26 mouse cellular contexts compared by ENCODE assay signal in genomic region chr11:81841001-81841400, GRCm38 (mm10). TPM values are rescaled to one million over a fixed set of nuclear protein-coding genes. Genes with fewer than 3 reads are reported as not detected.
DNase-seq lines count a peak whose midpoint lies in the region; ATAC-seq and TF ChIP-seq lines count a peak whose summit lies in the region.
"Had no signal": no experiment of that assay in that cellular context is flagged by ENCODE, and none has a peak within 500 bp of the region (broad histone marks: within the 10 kb centered on the region; RNA-seq: fewer than 3 reads in every experiment).

No protein-coding gene starts in this region.

- no peak for ATAC-seq in kidney, embryonic 15.5 days (replicated peaks; ENCODE audit: low FRiP score)
- ATAC-seq in liver, postnatal 0 days = no peak
- ATAC-seq: forebrain, embryonic 14.5 days had no signal

- H3K4me3 ChIP-seq in kidney, adult 2 months (ENCODE audit: insufficient read depth, low read depth, low read length) = no peak overlapping the region
- no peak overlapping the region for H3K4me3 ChIP-seq in kidney, embryonic 15.5 days (replicated peaks)
- H3K4me3 ChIP-seq in liver, adult 2 months (ENCODE audit: insufficient read depth, low read depth, low read length) = no peak overlapping the region
- H3K4me3 ChIP-seq in liver, postnatal 0 days (ENCODE audit: low read depth, low read length) = no peak overlapping the region
- H3K4me3 ChIP-seq: embryonic facial prominence, embryonic 15.5 days; erythroblast, embryonic 14.5 days; forebrain, embryonic 10.5 days; gastrocnemius, adult 2 months; heart, embryonic 15.5 days; hindbrain, embryonic 13.5 days had no signal

- no peak overlapping the region for H3K4me2 ChIP-seq in kidney, embryonic 15.5 days
- no peak overlapping the region for H3K4me2 ChIP-seq in liver, postnatal 0 days (ENCODE audit: low read depth, low read length)
- H3K4me2 ChIP-seq: embryonic facial prominence, embryonic 15.5 days; heart, embryonic 11.5 days; heart, embryonic 15.5 days; hindbrain, embryonic 13.5 days had no signal

- H3K27me3 ChIP-seq in kidney, adult 2 months (replicated peaks; ENCODE audit: control insufficient read depth, insufficient read depth, low read length) = no peaks in the 10 kb centered on the region
- no peaks in the 10 kb centered on the region for H3K27me3 ChIP-seq in kidney, embryonic 15.5 days
- 0 out of 2 replicates have a peak, but pooled peaks cover 2% of the 10 kb centered on the region for H3K27me3 ChIP-seq in liver, adult 2 months (ENCODE audit: control insufficient read depth, insufficient read depth, low read length)
- no peaks in the 10 kb centered on the region for H3K27me3 ChIP-seq in liver, postnatal 0 days (ENCODE audit: insufficient read depth, low read length)
- H3K27me3 ChIP-seq: embryonic facial prominence, embryonic 15.5 days; heart, embryonic 15.5 days; hindbrain, embryonic 13.5 days had no signal

- H3K36me3 ChIP-seq in kidney, adult 2 months (ENCODE audit: control insufficient read depth, insufficient read depth, low read length) = no peaks in the 10 kb centered on the region
- no peaks in the 10 kb centered on the region for H3K36me3 ChIP-seq in kidney, embryonic 15.5 days
- no peaks in the 10 kb centered on the region for H3K36me3 ChIP-seq in liver, adult 2 months (ENCODE audit: control insufficient read depth, insufficient read depth, low read length)
- H3K36me3 ChIP-seq in liver, postnatal 0 days (replicated peaks; ENCODE audit: insufficient read depth, low read length) = no peaks in the 10 kb centered on the region
- H3K36me3 ChIP-seq: embryonic facial prominence, embryonic 15.5 days; forebrain, embryonic 10.5 days; heart, embryonic 15.5 days; hindbrain, embryonic 13.5 days had no signal

- H3K27ac ChIP-seq in kidney, adult 2 months (ENCODE audit: insufficient read depth, low read depth, low read length) = no peak overlapping the region
- no peak overlapping the region for H3K27ac ChIP-seq in kidney, embryonic 15.5 days
- no peak overlapping the region for H3K27ac ChIP-seq in liver, adult 2 months (replicated peaks; ENCODE audit: insufficient read depth, low read depth, low read length)
- H3K27ac ChIP-seq in liver, postnatal 0 days (ENCODE audit: low read depth) = no peak overlapping the region
- H3K27ac ChIP-seq: embryonic facial prominence, embryonic 15.5 days; forebrain, embryonic 10.5 days; gastrocnemius, adult 2 months; heart, embryonic 15.5 days; hindbrain, embryonic 13.5 days had no signal

- H3K4me1 ChIP-seq in kidney, adult 2 months (ENCODE audit: control insufficient read depth, insufficient read depth, low read length) = no peaks in the 10 kb centered on the region
- H3K4me1 ChIP-seq in kidney, embryonic 15.5 days = 0 out of 2 replicates have a peak, but pooled peaks cover 3% of the 10 kb centered on the region
- no peaks in the 10 kb centered on the region for H3K4me1 ChIP-seq in liver, adult 2 months (ENCODE audit: control insufficient read depth, insufficient read depth, low read length)
- no peaks in the 10 kb centered on the region for H3K4me1 ChIP-seq in liver, postnatal 0 days (ENCODE audit: insufficient read depth)
- H3K4me1 ChIP-seq: heart, embryonic 15.5 days had no signal

- no peak overlapping the region for H3K9ac ChIP-seq in kidney, embryonic 15.5 days
- H3K9ac ChIP-seq in liver, adult 2 months (ENCODE audit: low read depth, low read length) = no peak overlapping the region
- no peak overlapping the region for H3K9ac ChIP-seq in liver, postnatal 0 days (replicated peaks)
- H3K9ac ChIP-seq: embryonic facial prominence, embryonic 15.5 days; heart, embryonic 15.5 days; hindbrain, embryonic 13.5 days had no signal

- WGBS in kidney, adult 2 months = 50% methylated on average over 2 of the region's 2 CpGs
- WGBS in kidney, embryonic 15.5 days = 46% methylated on average over 2 of the region's 2 CpGs
- WGBS in liver, adult 2 months = 39% methylated on average over 2 of the region's 2 CpGs
- 33% methylated on average over 2 of the region's 2 CpGs for WGBS in liver, postnatal 0 days (ENCODE audit: insufficient replicate concordance)

- TF ChIP-seq POLR2A in kidney, adult 2 months (IDR thresholded peaks at IDR 0.05; ENCODE audit: low read depth, low read length) = no peak
- no peak for TF ChIP-seq POLR2A in liver, adult 2 months (IDR thresholded peaks at IDR 0.05; ENCODE audit: extremely low read depth, insufficient read depth, low read length)

- DNase-seq in kidney, adult 2 months = peak; percentile 82
- DNase-seq in liver, adult 2 months (ENCODE audit: extremely low read depth, low read depth, low spot score) = peak; percentile 24
- DNase-seq in liver, postnatal 0 days = no peak
- peak; percentile 49 for DNase-seq in 3T3-L1 (ENCODE audit: low read depth, low spot score)
- peak; percentile 46 for DNase-seq in kidney, postnatal 10 days
- no peak for DNase-seq in heart, adult 9 months (ENCODE audit: low spot score in 2 of 2)
- no peak for DNase-seq in gastrocnemius, adult 8-10 months (ENCODE audit: low spot score in 2 of 2)
- DNase-seq: adrenal gland, adult 8-10 months; adrenal gland, postnatal 36 days; cerebellum, adult 2 months; cerebellum, postnatal 10 days; embryo, embryonic 11 days; gastrocnemius, adult 2 months; gastrocnemius, postnatal 36 days; heart, adult 18-20 months; heart, postnatal 14 days had no signal

- TF ChIP-seq EP300 in liver, postnatal 0 days (IDR thresholded peaks at IDR 0.05; ENCODE audit: low read depth) = no peak

- H3K79me2 ChIP-seq in liver, adult 2 months (ENCODE audit: control insufficient read depth, insufficient read depth, low read length) = no peaks in the 10 kb centered on the region

- TF ChIP-seq CTCF in kidney, adult 2 months (conservative IDR thresholded peaks at IDR 0.05; ENCODE audit: insufficient read depth, insufficient read length, low read depth, low read length) = no peak
- no peak for TF ChIP-seq CTCF in liver, adult 2 months (IDR thresholded peaks at IDR 0.05; ENCODE audit: low read depth, low read length)
- no peak for TF ChIP-seq CTCF in liver, postnatal 0 days (IDR thresholded peaks at IDR 0.05; ENCODE audit: low read depth)

- H3K9me3 ChIP-seq in kidney, embryonic 15.5 days (replicated peaks) = no peaks in the 10 kb centered on the region
- no peaks in the 10 kb centered on the region for H3K9me3 ChIP-seq in liver, postnatal 0 days (ENCODE audit: low read length)
- H3K9me3 ChIP-seq: embryonic facial prominence, embryonic 15.5 days; forebrain, embryonic 10.5 days; heart, embryonic 15.5 days; hindbrain, embryonic 13.5 days had no signal

RNA-seq across cellular contexts. Expression of gene 5530401A14Rik, which starts 19.5 kb away (rescaled TPM):
- not detected in 2 replicates for polyA plus RNA-seq in kidney, adult 2 months (2012; rRNA removed)
- 0.04 TPM in 1 of 2 replicates, not detected in the other for polyA plus RNA-seq in kidney, embryonic 15.5 days (2015; fragmentation: Nextera tagmentation; extraction: Ambion mirVana)
- not detected in 2 replicates for total RNA-seq in liver, adult 2 months (2014; rRNA removed)
- not detected in 2 replicates for polyA plus RNA-seq in liver, adult 2 months (2012; rRNA removed)
- not detected in 2 replicates for polyA plus RNA-seq in liver, postnatal 0 days (2015; fragmentation: Nextera tagmentation; extraction: Ambion mirVana)
- under 1 TPM in 3 of 4 experiments, not detected in 1; 0.12 to 0.13 (median 0.12) TPM for total RNA-seq in gastrocnemius, adult 8-10 months (2022)
- total RNA-seq: CH12.LX; hematopoietic stem cell, adult 5-6 weeks had no signal
- polyA plus RNA-seq: cerebellum, adult 2 months; erythroblast, embryonic 14.5 days; forebrain, embryonic 10.5 days; heart, embryonic 15.5 days had no signal

Comparison
In these comparisons a context has a peak if more than half of its experiments do, and no peak if none do; other contexts are left out.
1. DNase-seq: peak in kidney, adult 2 months (single experiment), liver, adult 2 months (single experiment), 3T3-L1 (single experiment) and kidney, postnatal 10 days (single experiment); none in liver, postnatal 0 days (single experiment), heart, adult 9 months (0 of 2) and gastrocnemius, adult 8-10 months (0 of 2).